Mouse (Mus musculus): ENCODE measurements at regions not wholly inside any gene's neighbourhood (a gene's known extent, or its start where the extent isn't known, plus 50 kb on each side); places are given as distances from the start of the nearest gene placed in this dataset.
A peak's percentile ranks its signal among the peaks of the same experiment; 100 is the strongest.
"Not testable (repeated sequence)": the region's sequence is repeated elsewhere in the genome, so short reads cannot be mapped to it uniquely, and the experiment has no call there.

GRCm38 (mm10) chr1:189119005-189119404 is 111.4 kb upstream of the Kctd3 start:
- not testable (repeated sequence) for H3K4me3 ChIP-seq; H3K9me3 ChIP-seq; ATAC-seq (ENCODE audit: low FRiP score, low read depth); H3K4me2 ChIP-seq (replicated peaks); H3K27ac ChIP-seq; H3K9ac ChIP-seq; H3K4me1 ChIP-seq; H3K36me3 ChIP-seq; H3K27me3 ChIP-seq
- WGBS: 68% methylated on average over 1 of the region's 1 CpGs

- WGBS: 40% methylated on average over 5 of the region's 5 CpGs
- ATAC-seq (ENCODE audit: low FRiP score, low read depth): no peak
- Histone ChIP-seq H3K27ac (no peak overlapping the region), H3K4me3 (no peak overlapping the region), H3K9me3 (0 out of 2 replicates have a peak, but pooled peaks cover 5% of the 10 kb centered on the region), H3K9ac (no peak overlapping the region), H3K4me1 (no peaks in the 10 kb centered on the region), H3K27me3 (no peaks in the 10 kb centered on the region), H3K4me2 (replicated peaks) (no peak overlapping the region), H3K36me3 (no peaks in the 10 kb centered on the region)
Measured at GRCm38 (mm10) chr1:189118582-189118981, 110.9 kb upstream of the Kctd3 start.

GRCm38 (mm10) chr1:189115914-189116313 is 108.3 kb upstream of the Kctd3 start:
- no peaks in the 10 kb centered on the region for H3K27me3 ChIP-seq
- H3K9ac ChIP-seq: no peak overlapping the region
- H3K4me2 ChIP-seq (replicated peaks): no peak overlapping the region
- WGBS: 39% methylated on average over 8 of the region's 8 CpGs
- H3K27ac ChIP-seq: no peak overlapping the region
- H3K4me1 ChIP-seq: no peaks in the 10 kb centered on the region
- H3K36me3 ChIP-seq: no peaks in the 10 kb centered on the region
- peak; percentile 57; the same call in 1 of the 2 replicates for ATAC-seq (ENCODE audit: low FRiP score, low read depth)
- no peak overlapping the region for H3K4me3 ChIP-seq
- no peaks in the 10 kb centered on the region for H3K9me3 ChIP-seq

GRCm38 (mm10) chr1:189115279-189115678 is 107.6 kb upstream of the Kctd3 start:
- Histone ChIP-seq H3K4me2 (replicated peaks) (no peak overlapping the region), H3K36me3 (no peaks in the 10 kb centered on the region), H3K9ac (no peak overlapping the region), H3K4me1 (no peaks in the 10 kb centered on the region), H3K27ac (no peak overlapping the region), H3K4me3 (no peak overlapping the region), H3K9me3 (no peaks in the 10 kb centered on the region), H3K27me3 (no peaks in the 10 kb centered on the region)
- WGBS: 97% methylated on average over 1 of the region's 1 CpGs
- no peak for ATAC-seq (ENCODE audit: low FRiP score, low read depth)

- Histone ChIP-seq H3K36me3 (no peaks in the 10 kb centered on the region), H3K4me2 (replicated peaks) (no peak overlapping the region), H3K4me1 (0 out of 2 replicates have a peak, but pooled peaks cover 3% of the 10 kb centered on the region), H3K27me3 (no peaks in the 10 kb centered on the region), H3K9me3 (no peaks in the 10 kb centered on the region), H3K4me3 (no peak overlapping the region), H3K9ac (no peak overlapping the region), H3K27ac (no peak overlapping the region)
- no peak for ATAC-seq (ENCODE audit: low FRiP score, low read depth)
- 52% methylated on average over 8 of the region's 8 CpGs for WGBS
Measured at GRCm38 (mm10) chr1:189108260-189109035, 100.8 kb upstream of the Kctd3 start.

- H3K4me3 ChIP-seq: no peak overlapping the region
Measured at GRCm38 (mm10) chr1:189107841-189108240, 100.2 kb upstream of the Kctd3 start.

GRCm38 (mm10) chr1:189107156-189107555 is 99.5 kb upstream of the Kctd3 start:
- no peak overlapping the region for H3K27ac ChIP-seq
- 0 out of 2 replicates have a peak, but pooled peaks cover 3% of the 10 kb centered on the region for H3K4me1 ChIP-seq
- H3K36me3 ChIP-seq: no peaks in the 10 kb centered on the region
- H3K9ac ChIP-seq: no peak overlapping the region
- H3K9me3 ChIP-seq: no peaks in the 10 kb centered on the region
- 88% methylated on average over 3 of the region's 3 CpGs for WGBS
- no peaks in the 10 kb centered on the region for H3K27me3 ChIP-seq
- ATAC-seq (ENCODE audit: low FRiP score, low read depth): no peak
- H3K4me2 ChIP-seq (replicated peaks): no peak overlapping the region
- no peak overlapping the region for H3K4me3 ChIP-seq

More at GRCm38 (mm10) chr1:189107841-189108240, 100.2 kb upstream of the Kctd3 start:
- 0 out of 2 replicates have a peak, but pooled peaks cover 3% of the 10 kb centered on the region for H3K4me1 ChIP-seq
- no peak overlapping the region for H3K4me2 ChIP-seq (replicated peaks)
- ATAC-seq (ENCODE audit: low FRiP score, low read depth): no peak
- no peak overlapping the region for H3K9ac ChIP-seq
- no peaks in the 10 kb centered on the region for H3K36me3 ChIP-seq
- no peak overlapping the region for H3K27ac ChIP-seq
- 74% methylated on average over 8 of the region's 8 CpGs for WGBS
- H3K9me3 ChIP-seq: no peaks in the 10 kb centered on the region
- H3K27me3 ChIP-seq: no peaks in the 10 kb centered on the region

- no peak overlapping the region for H3K9ac ChIP-seq
- H3K27ac ChIP-seq: no peak overlapping the region
- no peaks in the 10 kb centered on the region for H3K36me3 ChIP-seq
- 0 out of 2 replicates have a peak, but pooled peaks cover 3% of the 10 kb centered on the region for H3K4me1 ChIP-seq
- H3K4me3 ChIP-seq: no peak overlapping the region
- no peaks in the 10 kb centered on the region for H3K9me3 ChIP-seq
- H3K4me2 ChIP-seq (replicated peaks): no peak overlapping the region
- ATAC-seq (ENCODE audit: low FRiP score, low read depth): no peak
- H3K27me3 ChIP-seq: no peaks in the 10 kb centered on the region
- WGBS: 46% methylated on average over 4 of the region's 4 CpGs
Measured at GRCm38 (mm10) chr1:189105276-189105675, 97.6 kb upstream of the Kctd3 start.

- no peak overlapping the region for H3K27ac ChIP-seq
- no peaks in the 10 kb centered on the region for H3K36me3 ChIP-seq
- ATAC-seq (ENCODE audit: low FRiP score, low read depth): no peak
- no peak overlapping the region for H3K4me2 ChIP-seq (replicated peaks)
- no peaks in the 10 kb centered on the region for H3K27me3 ChIP-seq
- no peak overlapping the region for H3K9ac ChIP-seq
- peaks cover 5% of the 10 kb centered on the region for H3K4me1 ChIP-seq
- no peaks in the 10 kb centered on the region for H3K9me3 ChIP-seq
- no peak overlapping the region for H3K4me3 ChIP-seq
- 78% methylated on average over 3 of the region's 3 CpGs for WGBS
Measured at GRCm38 (mm10) chr1:189102781-189103180, 95.1 kb upstream of the Kctd3 start.

GRCm38 (mm10) chr1:189099121-189099520 is 91.5 kb upstream of the Kctd3 start:
- no peaks in the 10 kb centered on the region for H3K27me3 ChIP-seq
- no peak overlapping the region for H3K4me3 ChIP-seq
- no peak for ATAC-seq (ENCODE audit: low FRiP score, low read depth)
- no peak overlapping the region for H3K27ac ChIP-seq
- H3K36me3 ChIP-seq: no peaks in the 10 kb centered on the region
- H3K4me2 ChIP-seq (replicated peaks): no peak overlapping the region
- no peaks in the 10 kb centered on the region for H3K9me3 ChIP-seq
- no peak overlapping the region for H3K9ac ChIP-seq
- 69% methylated on average over 2 of the region's 2 CpGs for WGBS
- H3K4me1 ChIP-seq: peaks cover 12% of the 10 kb centered on the region

- no peak for ATAC-seq (ENCODE audit: low FRiP score, low read depth)
- no peak overlapping the region for H3K27ac ChIP-seq
- H3K9ac ChIP-seq: no peak overlapping the region
- 74% methylated on average over 3 of the region's 3 CpGs for WGBS
- H3K4me1 ChIP-seq: peaks cover 13% of the 10 kb centered on the region; the same call in 1 of the 2 replicates
- no peak overlapping the region for H3K4me2 ChIP-seq (replicated peaks)
- peaks cover 7% of the 10 kb centered on the region; the same call in 1 of the 2 replicates for H3K27me3 ChIP-seq
- H3K9me3 ChIP-seq: no peaks in the 10 kb centered on the region
- H3K4me3 ChIP-seq: no peak overlapping the region
- H3K36me3 ChIP-seq: no peaks in the 10 kb centered on the region
Measured at GRCm38 (mm10) chr1:189092819-189093218, 85.2 kb upstream of the Kctd3 start.

- Histone ChIP-seq H3K9ac (no peak overlapping the region), H3K27ac (no peak overlapping the region), H3K4me1 (peaks cover 7% of the 10 kb centered on the region), H3K27me3 (no peaks in the 10 kb centered on the region), H3K9me3 (peaks cover 13% of the 10 kb centered on the region; the same call in 1 of the 2 replicates), H3K4me2 (replicated peaks) (no peak overlapping the region), H3K36me3 (no peaks in the 10 kb centered on the region), H3K4me3 (no peak overlapping the region)
- 85% methylated on average over 2 of the region's 2 CpGs for WGBS
- no peak for ATAC-seq (ENCODE audit: low FRiP score, low read depth)
Measured at GRCm38 (mm10) chr1:189085245-189085644, 77.6 kb upstream of the Kctd3 start.

GRCm38 (mm10) chr1:189081267-189081666 is 73.6 kb upstream of the Kctd3 start:
- no peak overlapping the region for H3K9ac ChIP-seq
- H3K27ac ChIP-seq: no peak overlapping the region
- 28% methylated on average over 2 of the region's 2 CpGs for WGBS
- peak overlapping the region; percentile 45 for H3K4me2 ChIP-seq (replicated peaks)
- no peaks in the 10 kb centered on the region for H3K36me3 ChIP-seq
- H3K4me3 ChIP-seq: no peak overlapping the region
- H3K4me1 ChIP-seq: peaks cover 7% of the 10 kb centered on the region
- no peak for ATAC-seq (ENCODE audit: low FRiP score, low read depth)
- H3K27me3 ChIP-seq: no peaks in the 10 kb centered on the region
- H3K9me3 ChIP-seq: peaks cover 13% of the 10 kb centered on the region; the same call in 1 of the 2 replicates
